Mouse (Mus musculus): ENCODE data around the gene Myrf. TPM values are rescaled to one million over a fixed set of nuclear protein-coding genes. Genes with fewer than 3 reads are reported as not detected.

Myrf gene
- 0.05 TPM in 1 of 2 replicates, not detected in the other for total RNA-seq (2017)

DNA sequence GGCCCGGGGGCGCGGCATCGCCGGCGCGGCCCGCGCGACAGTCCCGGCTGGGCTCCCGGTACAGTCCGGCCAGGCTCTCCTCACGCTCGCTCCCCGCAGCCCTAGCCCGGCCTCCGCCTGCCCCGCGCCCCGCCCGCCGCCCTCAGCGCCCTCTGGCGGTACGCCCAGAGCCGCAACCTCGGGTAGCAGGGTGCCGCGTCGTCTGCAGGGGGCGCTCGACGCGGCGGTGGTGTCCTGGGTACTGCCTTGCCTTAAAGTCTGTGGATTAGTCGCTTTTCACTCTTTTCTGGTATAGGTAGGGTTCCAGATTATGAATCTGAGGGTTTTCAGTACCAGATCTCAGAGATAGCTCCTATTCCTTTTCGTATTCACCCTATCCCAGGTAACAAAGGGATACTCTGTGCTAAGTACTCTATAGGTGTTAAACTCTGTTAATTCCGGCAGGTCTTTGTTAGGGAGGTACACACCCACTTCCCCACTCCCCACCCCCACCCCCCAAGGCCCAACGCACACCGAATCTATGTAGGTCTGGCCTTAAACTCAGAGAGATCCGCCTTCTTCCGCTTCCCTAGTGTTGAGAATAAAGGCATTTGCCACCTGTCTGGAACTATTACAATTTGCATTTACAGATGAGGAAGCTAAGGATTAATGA, at the start of gene Myrf:
TSS of gene Myrf (minus strand) at position 95 of the 652 bp plus-strand sequence.
- peak; percentile 80 for ATAC-seq (replicated peaks; ENCODE audit: low read depth, poor library complexity, severe bottlenecking)

DNA sequence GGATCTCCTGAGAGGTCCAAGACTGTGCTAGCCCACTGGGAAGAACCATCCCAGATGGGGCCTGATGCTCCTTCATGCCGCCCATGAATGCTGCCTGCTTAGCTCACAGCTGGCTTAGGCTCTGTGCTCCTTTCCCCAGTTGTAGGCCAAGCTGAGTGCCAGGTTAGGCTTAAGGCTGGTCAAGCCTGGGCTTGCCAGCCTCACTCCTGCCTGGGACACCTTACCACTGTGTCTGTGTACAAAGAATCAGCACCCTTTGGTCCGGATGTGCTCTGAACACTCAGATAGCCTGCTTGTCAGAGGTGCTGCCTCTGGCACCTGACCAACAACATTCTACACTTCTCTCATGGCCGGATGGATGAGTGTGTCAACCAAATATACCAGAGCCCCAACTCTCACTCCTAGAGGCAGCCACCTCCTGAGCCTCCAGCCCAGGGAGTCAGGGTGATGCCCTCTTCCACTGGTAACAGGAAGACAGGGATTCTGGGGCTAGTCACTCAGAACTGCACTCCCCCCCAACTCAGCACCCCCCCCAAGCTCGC, 49.1 kb upstream of the Myrf start:
- no peak for ATAC-seq (replicated peaks; ENCODE audit: low read depth, poor library complexity, severe bottlenecking)

DNA sequence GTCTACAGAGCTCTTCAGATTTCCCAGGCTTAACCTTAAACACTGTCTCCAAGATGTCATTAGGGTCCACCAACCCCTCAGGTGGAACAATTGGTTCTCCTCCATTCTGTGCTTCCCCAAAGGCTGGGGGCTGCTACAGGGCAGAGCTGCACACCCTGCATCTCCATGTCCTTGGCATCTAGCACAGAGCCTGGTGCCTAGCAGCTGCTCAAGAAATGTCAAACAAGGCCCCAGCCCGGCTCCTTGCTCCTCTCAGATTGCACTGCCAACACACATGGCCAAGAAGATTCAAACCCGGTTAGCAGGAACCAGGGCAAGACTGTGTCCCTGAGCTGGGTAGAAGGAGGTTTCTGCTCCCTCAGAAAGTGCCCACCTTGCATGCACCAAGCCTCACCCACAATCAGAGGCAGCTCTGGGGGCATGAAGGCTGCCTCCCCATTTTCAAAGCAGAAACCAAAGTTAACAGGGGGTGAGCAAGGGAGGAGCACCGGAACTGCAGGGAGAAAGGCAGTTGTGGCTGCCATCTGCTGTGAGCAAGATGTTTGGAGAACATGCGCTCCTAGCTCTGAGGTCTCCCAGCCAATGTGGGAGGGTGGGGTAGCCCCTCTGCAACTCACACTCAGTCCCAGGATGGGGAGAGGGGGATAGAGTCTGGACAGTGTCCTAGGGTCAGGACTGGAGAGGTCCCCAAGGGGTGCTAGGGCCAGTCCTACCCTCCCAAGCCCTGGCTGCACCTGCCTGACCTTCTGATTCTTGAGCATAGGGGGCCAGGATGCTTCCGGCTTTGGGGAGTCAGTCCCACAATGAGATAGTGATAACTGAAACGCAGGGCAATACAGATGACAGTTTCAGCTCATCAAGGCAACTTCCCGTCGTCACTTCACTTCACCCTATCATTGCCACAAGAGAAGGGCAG, 47.8 kb upstream of the Myrf start:
- ATAC-seq (replicated peaks; ENCODE audit: low read depth, poor library complexity, severe bottlenecking), result no peak

GRCm38 (mm10) chr19:10286458-10286872, 45.9 kb upstream of the Myrf start:
- no peak for ATAC-seq (replicated peaks; ENCODE audit: low read depth, poor library complexity, severe bottlenecking)

DNA sequence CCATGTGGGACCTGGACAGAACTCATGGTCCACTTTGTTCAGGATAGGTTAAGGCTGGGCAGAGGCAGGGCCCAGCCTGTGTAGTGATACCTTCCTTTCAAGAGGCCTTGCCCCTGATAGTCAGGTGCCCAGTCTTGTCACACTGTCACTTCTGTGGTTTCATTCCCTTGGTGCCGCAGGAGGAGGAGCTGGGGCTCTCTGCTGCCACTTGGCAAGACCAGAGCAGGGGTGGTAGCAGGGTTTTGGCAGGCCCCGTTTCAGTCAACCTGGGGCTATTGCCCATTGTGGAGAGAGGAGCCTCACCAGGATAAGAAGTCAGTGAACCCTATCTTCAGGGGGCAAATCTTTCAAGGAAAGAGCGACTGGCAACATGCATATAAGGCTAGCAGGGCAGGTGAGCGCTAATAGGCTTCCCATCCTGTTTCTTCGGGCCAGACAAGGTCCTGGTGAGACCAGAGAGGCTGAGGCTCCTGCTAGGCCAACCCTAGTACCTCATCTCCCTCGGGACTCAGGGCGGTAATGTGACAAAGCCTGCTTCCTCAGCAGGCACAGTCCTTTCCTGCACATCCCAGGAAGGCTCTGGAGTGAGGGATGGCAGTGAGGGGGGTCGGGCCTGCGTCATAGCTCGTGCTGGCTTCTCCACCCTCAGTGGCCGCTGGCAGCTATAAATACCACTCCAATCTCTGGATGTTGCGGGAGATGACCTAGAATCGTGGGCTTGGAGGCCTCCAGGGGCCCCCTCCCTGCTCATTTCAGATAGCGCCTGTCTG, 40.4 kb upstream of the Myrf start:
- ATAC-seq (replicated peaks; ENCODE audit: low read depth, poor library complexity, severe bottlenecking), result no peak

- peak; percentile 66 for ATAC-seq (replicated peaks; ENCODE audit: low read depth, poor library complexity, severe bottlenecking)
Observed at GRCm38 (mm10) chr19:10279668-10280067, 39.1 kb upstream of the Myrf start.

- ATAC-seq (replicated peaks; ENCODE audit: low read depth, poor library complexity, severe bottlenecking), result no peak
Observed at GRCm38 (mm10) chr19:10278669-10279324, 38.2 kb upstream of the Myrf start.

GRCm38 (mm10) chr19:10277759-10278158, 37.2 kb upstream of the Myrf start:
- ATAC-seq (replicated peaks; ENCODE audit: low read depth, poor library complexity, severe bottlenecking), result no peak

DNA sequence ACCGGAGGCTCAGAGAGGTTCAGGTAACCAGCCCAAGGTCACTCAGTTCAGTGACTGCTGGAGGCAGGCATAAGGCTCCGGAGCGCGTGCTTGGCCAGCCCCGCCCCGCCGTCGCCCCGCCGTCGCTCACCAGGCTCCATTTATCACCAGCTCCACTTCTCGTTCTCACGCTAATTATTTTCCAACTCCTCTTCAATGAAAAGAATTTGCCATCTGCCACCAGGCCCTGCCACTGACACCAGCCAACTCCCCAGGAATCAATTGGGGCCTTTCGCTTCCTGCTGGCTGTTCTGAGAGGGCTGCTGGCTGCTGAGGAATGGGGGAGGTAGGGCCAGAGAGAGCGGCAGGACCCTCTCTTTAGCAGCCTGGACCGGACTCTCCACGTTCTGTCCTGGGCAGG, 36.8 kb upstream of the Myrf start:
- ATAC-seq (replicated peaks; ENCODE audit: low read depth, poor library complexity, severe bottlenecking), result no peak

GRCm38 (mm10) chr19:10276483-10277144, 36.1 kb upstream of the Myrf start:
- ATAC-seq (replicated peaks; ENCODE audit: low read depth, poor library complexity, severe bottlenecking), result no peak

DNA sequence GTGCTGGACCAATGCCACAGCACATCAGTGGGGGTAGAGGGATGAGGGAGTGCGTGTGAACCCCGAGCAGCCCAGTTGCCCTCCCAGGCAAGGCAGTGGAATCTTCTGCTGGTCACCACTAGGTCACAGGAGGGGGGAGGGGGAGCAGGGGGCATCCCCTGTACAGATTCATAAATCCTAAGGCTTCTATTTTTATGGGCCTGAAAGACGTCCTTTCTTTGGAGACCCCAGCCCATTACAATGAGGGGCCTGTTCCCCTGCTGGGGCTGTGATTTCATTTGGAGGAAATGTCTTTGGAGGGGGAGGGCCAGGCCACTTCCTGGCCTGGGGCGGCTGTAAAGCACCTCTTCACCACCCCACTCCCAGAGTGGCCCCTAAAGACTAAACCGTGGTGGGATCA, 33.5 kb upstream of the Myrf start:
- no peak for ATAC-seq (replicated peaks; ENCODE audit: low read depth, poor library complexity, severe bottlenecking)

DNA sequence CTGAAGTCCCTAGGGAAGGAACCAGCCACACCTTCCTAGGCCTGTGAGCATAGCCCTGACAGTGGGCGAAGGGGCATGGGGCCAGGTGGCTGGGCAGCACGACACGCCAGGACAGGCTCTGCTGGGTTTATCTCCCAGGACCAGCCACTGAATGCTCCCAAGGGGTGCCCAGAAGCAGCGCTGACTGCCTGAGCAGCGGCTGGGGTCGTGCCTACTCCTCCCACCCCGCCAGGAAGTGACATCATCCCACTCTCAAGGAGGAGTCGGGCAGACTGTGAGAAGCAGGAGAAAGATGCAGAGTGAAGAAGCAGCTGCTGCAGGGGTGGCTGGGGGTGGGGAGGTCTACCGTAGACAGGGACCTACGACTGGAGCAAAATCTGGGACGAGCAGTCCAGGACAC, 32.2 kb upstream of the Myrf start:
- peak; percentile 38; the same call in 1 of the 2 replicates for ATAC-seq (replicated peaks; ENCODE audit: low read depth, poor library complexity, severe bottlenecking)

DNA sequence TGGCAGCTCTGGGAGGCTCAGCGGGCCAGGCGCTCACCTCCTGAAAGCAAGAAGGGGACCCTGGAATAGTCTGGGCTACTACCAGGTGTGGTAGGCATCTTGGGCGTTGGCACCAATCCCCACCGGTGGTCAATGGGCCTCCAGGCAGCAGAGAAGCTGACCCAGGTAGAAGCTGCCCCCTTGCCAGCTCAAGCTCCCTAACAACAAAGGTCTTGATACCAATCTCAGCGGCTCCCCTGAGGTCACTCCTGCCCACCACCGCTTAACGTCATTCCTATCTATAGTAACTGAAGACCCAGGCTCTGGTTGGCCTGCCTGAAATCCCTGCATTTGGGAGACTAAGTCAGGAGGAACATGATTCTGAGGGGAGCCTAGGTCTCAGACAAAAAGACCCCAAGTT, 31.0 kb upstream of the Myrf start:
- no peak for ATAC-seq (replicated peaks; ENCODE audit: low read depth, poor library complexity, severe bottlenecking)

DNA sequence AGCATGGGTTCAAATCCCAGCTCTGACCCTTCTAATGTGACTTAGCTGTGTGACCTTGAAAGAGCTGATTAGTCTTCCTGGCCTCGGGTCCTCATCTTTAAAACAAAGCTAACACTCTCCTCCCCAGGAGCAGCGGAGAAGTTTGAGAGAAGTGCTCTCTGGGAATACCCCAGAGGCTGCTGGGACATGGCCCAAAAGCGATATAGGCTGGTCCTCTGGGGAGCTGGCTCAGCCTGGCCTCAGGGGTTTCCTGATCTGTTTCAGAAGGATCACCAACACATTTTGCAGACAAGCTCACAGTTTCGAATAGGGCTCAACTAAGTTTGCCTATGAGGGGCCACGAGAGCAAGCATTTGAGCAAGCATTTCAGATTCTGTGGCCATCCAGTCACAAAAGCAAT, 29.8 kb upstream of the Myrf start:
- ATAC-seq (replicated peaks; ENCODE audit: low read depth, poor library complexity, severe bottlenecking), result no peak

- no peak for ATAC-seq (replicated peaks; ENCODE audit: low read depth, poor library complexity, severe bottlenecking)
Observed at GRCm38 (mm10) chr19:10268851-10269250, 28.3 kb upstream of the Myrf start.

DNA sequence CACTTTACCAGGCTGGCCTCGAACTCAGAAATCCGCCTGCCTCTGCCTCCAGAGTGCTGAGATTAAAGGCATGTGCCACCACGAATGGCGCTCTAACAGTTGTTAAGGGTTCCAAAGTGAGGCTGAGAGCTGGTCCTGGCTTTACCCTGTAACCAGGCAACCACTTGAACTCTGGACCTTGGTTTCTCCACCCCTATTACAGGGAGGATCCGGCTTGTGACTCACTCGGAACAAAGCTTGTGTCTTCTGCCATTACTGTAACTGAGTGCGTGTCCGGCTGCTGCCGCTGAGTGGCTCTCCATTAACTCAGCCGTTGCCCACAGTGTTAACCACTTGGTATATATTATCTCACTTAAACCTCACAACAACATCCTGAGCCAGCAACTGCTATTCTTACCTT, 27.4 kb upstream of the Myrf start:
- ATAC-seq (replicated peaks; ENCODE audit: low read depth, poor library complexity, severe bottlenecking), result no peak

GRCm38 (mm10) chr19:10267057-10267456, 26.5 kb upstream of the Myrf start:
- ATAC-seq (replicated peaks; ENCODE audit: low read depth, poor library complexity, severe bottlenecking), result no peak

DNA sequence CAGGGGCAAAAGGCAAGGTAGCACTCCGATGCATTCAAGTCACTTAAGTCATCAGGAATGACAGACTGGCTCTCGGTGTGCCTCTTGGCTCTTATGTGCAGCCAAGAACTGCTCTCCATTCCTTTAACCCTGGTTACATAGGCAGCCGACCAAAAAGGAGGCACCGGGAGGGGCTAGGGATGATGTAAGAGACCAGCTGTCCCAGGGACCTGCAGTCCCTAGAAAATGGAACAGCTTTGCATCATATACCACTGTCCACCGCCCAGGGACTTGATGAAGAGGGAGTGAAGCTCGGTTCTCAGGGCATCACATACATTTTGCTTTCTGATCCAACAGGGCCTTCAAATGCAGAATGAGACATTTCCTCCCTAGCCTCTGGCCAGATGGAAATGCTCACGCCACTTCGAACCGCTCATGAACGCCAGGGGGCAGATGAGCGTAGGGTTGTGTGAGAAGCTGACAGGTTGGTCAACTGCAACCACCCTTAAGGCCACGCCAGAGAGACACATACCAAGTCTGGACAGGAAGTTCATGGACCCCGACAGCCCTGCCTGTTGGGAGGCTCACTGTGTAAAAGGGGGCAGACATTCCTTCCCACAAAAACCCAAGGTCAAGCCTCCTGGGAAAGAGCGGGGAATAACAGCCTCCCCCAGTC, 25.8 kb upstream of the Myrf start:
- ATAC-seq (replicated peaks; ENCODE audit: low read depth, poor library complexity, severe bottlenecking), result peak; percentile 84

DNA sequence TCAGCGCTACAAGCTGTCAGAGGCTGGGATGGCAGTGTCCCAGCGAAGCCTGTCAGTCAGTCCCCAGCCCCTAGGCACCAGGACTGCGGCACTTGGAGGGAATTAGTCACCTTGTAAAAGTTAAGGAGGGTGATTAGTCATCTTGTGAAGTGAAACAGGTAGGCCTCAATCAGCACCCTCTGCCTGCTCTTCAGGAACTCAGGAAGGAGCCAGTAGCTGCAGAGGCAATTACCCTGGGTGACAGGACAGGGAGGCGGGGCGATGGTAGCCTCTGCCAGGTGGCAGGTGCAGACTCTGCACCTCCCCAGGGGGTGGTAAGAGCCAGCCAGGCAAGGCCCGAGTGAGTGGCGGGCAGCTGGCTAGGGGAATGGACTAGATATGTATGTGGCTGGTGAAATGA, 20.8 kb upstream of the Myrf start:
- ATAC-seq (replicated peaks; ENCODE audit: low read depth, poor library complexity, severe bottlenecking), result no peak
